Mouse (Mus musculus): Measurements from ENCODE around the gene Myom1. TPM values are rescaled to one million over a fixed set of nuclear protein-coding genes. Genes with fewer than 3 reads are reported as not detected.

Gene Myom1
- polyA plus RNA-seq, 2 experiments, result 29.6 to 33.2 TPM

DNA sequence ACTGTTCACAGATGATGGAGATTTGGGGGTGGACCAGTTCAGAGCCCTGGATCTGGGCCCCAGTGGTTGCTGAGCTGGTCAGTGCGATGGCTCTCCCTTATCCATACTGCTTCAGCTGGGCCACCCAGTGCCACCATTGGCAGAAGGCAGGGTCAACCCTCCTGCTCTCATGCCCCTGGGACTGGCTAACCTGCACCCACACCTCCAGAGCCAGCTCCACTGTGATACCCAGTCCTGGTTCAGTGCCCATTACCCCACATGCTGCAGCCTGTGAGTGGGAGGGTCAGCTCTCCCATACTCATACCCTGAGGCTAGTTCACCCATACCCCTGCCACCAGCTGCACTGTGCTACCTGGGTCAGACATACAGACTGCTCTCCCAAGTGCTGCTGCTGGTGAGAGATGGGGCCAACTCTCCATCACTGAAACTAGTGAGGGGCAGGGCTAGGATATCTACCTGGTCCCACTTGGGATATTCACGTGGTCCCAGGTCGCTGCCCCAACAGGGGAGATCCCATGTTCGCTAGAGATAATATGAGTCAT lies 15.1 kb downstream of the Myom1 start:
- Histone ChIP-seq H3K36me3 (ENCODE audit: control insufficient read depth, insufficient read depth, low read length) (no peaks in the 10 kb centered on the region), H3K4me1 (ENCODE audit: control insufficient read depth, insufficient read depth, low read length) (peaks cover 14% of the 10 kb centered on the region), H3K9ac (ENCODE audit: low read depth, low read length, severe bottlenecking) (no peak overlapping the region), H3K4me2 (replicated peaks; ENCODE audit: low read depth, low read length, severe bottlenecking) (no peak overlapping the region), H3K27me3 (ENCODE audit: control insufficient read depth, insufficient read depth, low read length) (no peaks in the 10 kb centered on the region), H3K4me3 (replicated peaks; ENCODE audit: low read length) (no peak overlapping the region), H3K27ac (replicated peaks; ENCODE audit: low read depth, low read length) (no peak overlapping the region), H3K9me3 (ENCODE audit: control insufficient read depth, low read length) (no peaks in the 10 kb centered on the region)
- no peak for TF ChIP-seq POLR2A (IDR thresholded peaks at IDR 0.05; ENCODE audit: borderline replicate concordance, extremely low read depth, insufficient read depth, insufficient read length)
- DNase-seq (ENCODE audit: low spot score) (no peak), ATAC-seq (ENCODE audit: low FRiP score, low read depth) (no peak)
- WGBS, result 92% methylated on average over 4 of the region's 4 CpGs

GRCm38 (mm10) chr17:71018151-71018550 lies 15.7 kb downstream of the Myom1 start:
- DNase-seq (ENCODE audit: low spot score) (no peak), ATAC-seq (ENCODE audit: low FRiP score, low read depth) (no peak)
- no peak for TF ChIP-seq POLR2A (IDR thresholded peaks at IDR 0.05; ENCODE audit: borderline replicate concordance, extremely low read depth, insufficient read depth, insufficient read length)
- 95% methylated on average over 3 of the region's 3 CpGs for WGBS
- Histone ChIP-seq H3K4me2 (replicated peaks; ENCODE audit: low read depth, low read length, severe bottlenecking) (no peak overlapping the region), H3K9ac (ENCODE audit: low read depth, low read length, severe bottlenecking) (no peak overlapping the region), H3K4me3 (replicated peaks; ENCODE audit: low read length) (no peak overlapping the region), H3K27ac (replicated peaks; ENCODE audit: low read depth, low read length) (no peak overlapping the region), H3K36me3 (ENCODE audit: control insufficient read depth, insufficient read depth, low read length) (no peaks in the 10 kb centered on the region), H3K9me3 (ENCODE audit: control insufficient read depth, low read length) (no peaks in the 10 kb centered on the region), H3K4me1 (ENCODE audit: control insufficient read depth, insufficient read depth, low read length) (peaks cover 16% of the 10 kb centered on the region), H3K27me3 (ENCODE audit: control insufficient read depth, insufficient read depth, low read length) (no peaks in the 10 kb centered on the region)

DNA sequence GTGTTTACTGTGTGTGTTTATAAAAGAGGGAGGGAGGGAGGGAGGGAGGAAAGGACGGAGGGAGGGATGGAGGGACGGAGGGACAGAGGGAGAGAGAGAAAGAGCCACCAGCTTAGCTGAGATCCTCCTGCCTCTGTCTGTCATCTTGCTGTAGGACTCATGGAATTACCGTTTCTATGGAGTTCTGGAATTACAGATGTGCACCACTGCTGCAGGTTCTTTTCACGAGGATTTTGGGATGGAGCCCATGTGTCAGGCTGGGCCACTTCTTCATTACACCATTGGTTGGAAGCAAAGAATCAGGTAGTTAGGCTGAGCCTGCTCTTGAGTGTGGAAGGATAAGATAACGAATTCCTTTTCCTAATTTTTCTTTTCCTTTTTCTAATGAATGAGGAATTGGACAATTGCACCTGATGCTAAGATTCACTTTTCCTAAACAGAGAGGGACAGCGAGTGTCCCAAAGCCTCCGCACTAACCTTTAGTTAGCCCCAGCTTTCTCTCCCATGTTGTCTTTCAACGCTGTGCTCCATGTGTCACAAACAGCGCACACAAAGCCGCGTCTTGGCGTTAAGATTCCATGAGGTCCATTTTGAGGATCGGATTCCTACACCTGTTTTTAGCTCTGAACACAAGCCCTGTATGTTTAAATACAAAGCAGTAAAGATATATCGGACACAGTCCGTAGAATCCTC lies 16.3 kb downstream of the Myom1 start:
- H3K27ac ChIP-seq (replicated peaks; ENCODE audit: low read depth, low read length), result no peak overlapping the region
- no peak overlapping the region for H3K4me2 ChIP-seq (replicated peaks; ENCODE audit: low read depth, low read length, severe bottlenecking)
- 74% methylated on average over 15 of the region's 15 CpGs for WGBS
- no peak for TF ChIP-seq POLR2A (IDR thresholded peaks at IDR 0.05; ENCODE audit: borderline replicate concordance, extremely low read depth, insufficient read depth, insufficient read length)
- peak; percentile 54 for ATAC-seq (ENCODE audit: low FRiP score, low read depth)
- no peak overlapping the region for H3K4me3 ChIP-seq (replicated peaks; ENCODE audit: low read length)
- no peaks in the 10 kb centered on the region for H3K36me3 ChIP-seq (ENCODE audit: control insufficient read depth, insufficient read depth, low read length)
- peak; percentile 37 for DNase-seq (ENCODE audit: low spot score)
- no peak overlapping the region for H3K9ac ChIP-seq (ENCODE audit: low read depth, low read length, severe bottlenecking)
- H3K9me3 ChIP-seq (ENCODE audit: control insufficient read depth, low read length), result no peaks in the 10 kb centered on the region
- peaks cover 16% of the 10 kb centered on the region for H3K4me1 ChIP-seq (ENCODE audit: control insufficient read depth, insufficient read depth, low read length)
- no peaks in the 10 kb centered on the region for H3K27me3 ChIP-seq (ENCODE audit: control insufficient read depth, insufficient read depth, low read length)

DNA sequence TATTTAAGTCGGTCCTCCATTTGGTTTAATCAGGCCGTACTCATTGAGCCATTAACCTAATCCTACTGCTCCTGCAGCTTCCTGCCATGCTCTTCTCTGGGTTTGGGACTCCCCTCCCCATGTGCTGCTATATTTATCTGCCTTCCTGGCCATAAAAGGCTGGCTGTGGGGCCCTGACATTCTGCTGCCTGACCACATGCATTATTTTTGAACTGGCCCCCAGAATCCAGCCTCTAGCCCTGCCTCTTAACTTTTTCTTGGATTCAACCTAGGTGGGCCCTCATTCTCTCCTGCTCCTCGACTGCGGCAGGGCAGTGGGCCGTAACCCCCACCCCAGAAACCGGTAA lies 16.8 kb downstream of the Myom1 start:
- H3K4me2 ChIP-seq (replicated peaks; ENCODE audit: low read depth, low read length, severe bottlenecking), result peak overlapping the region; percentile 15; the same call in 1 of the 2 replicates
- H3K9me3 ChIP-seq (ENCODE audit: control insufficient read depth, low read length), result no peaks in the 10 kb centered on the region
- H3K36me3 ChIP-seq (ENCODE audit: control insufficient read depth, insufficient read depth, low read length), result no peaks in the 10 kb centered on the region
- DNase-seq (ENCODE audit: low spot score) (no peak), ATAC-seq (ENCODE audit: low FRiP score, low read depth) (peak; percentile 74; the same call in 1 of the 2 replicates)
- 19% methylated on average over 6 of the region's 6 CpGs for WGBS
- H3K9ac ChIP-seq (ENCODE audit: low read depth, low read length, severe bottlenecking), result peak overlapping the region; percentile 44
- peak overlapping the region; percentile 58; the same call in 1 of the 2 replicates for H3K27ac ChIP-seq (replicated peaks; ENCODE audit: low read depth, low read length)
- 0 out of 2 replicates have a peak overlapping the region, but pooled peaks have one; percentile 7 for H3K4me3 ChIP-seq (replicated peaks; ENCODE audit: low read length)
- H3K4me1 ChIP-seq (ENCODE audit: control insufficient read depth, insufficient read depth, low read length), result peaks cover 16% of the 10 kb centered on the region
- no peak for TF ChIP-seq POLR2A (IDR thresholded peaks at IDR 0.05; ENCODE audit: borderline replicate concordance, extremely low read depth, insufficient read depth, insufficient read length)
- no peaks in the 10 kb centered on the region for H3K27me3 ChIP-seq (ENCODE audit: control insufficient read depth, insufficient read depth, low read length)

GRCm38 (mm10) chr17:71019860-71020259 lies 17.4 kb downstream of the Myom1 start:
- WGBS, result 55% methylated on average over 9 of the region's 9 CpGs
- H3K4me3 ChIP-seq (replicated peaks; ENCODE audit: low read length), result peak overlapping the region; percentile 7; the same call in 1 of the 2 replicates
- peaks cover 16% of the 10 kb centered on the region for H3K4me1 ChIP-seq (ENCODE audit: control insufficient read depth, insufficient read depth, low read length)
- no peaks in the 10 kb centered on the region for H3K9me3 ChIP-seq (ENCODE audit: control insufficient read depth, low read length)
- H3K4me2 ChIP-seq (replicated peaks; ENCODE audit: low read depth, low read length, severe bottlenecking), result 0 out of 2 replicates have a peak overlapping the region, but pooled peaks have one; percentile 15
- ATAC-seq (ENCODE audit: low FRiP score, low read depth) (no peak), DNase-seq (ENCODE audit: low spot score) (no peak)
- TF ChIP-seq POLR2A (IDR thresholded peaks at IDR 0.05; ENCODE audit: borderline replicate concordance, extremely low read depth, insufficient read depth, insufficient read length), result no peak
- H3K27ac ChIP-seq (replicated peaks; ENCODE audit: low read depth, low read length), result peak overlapping the region; percentile 58; the same call in 1 of the 2 replicates
- H3K9ac ChIP-seq (ENCODE audit: low read depth, low read length, severe bottlenecking), result peak overlapping the region; percentile 44; the same call in 1 of the 2 replicates
- no peaks in the 10 kb centered on the region for H3K27me3 ChIP-seq (ENCODE audit: control insufficient read depth, insufficient read depth, low read length)
- H3K36me3 ChIP-seq (ENCODE audit: control insufficient read depth, insufficient read depth, low read length), result no peaks in the 10 kb centered on the region

Data from limb, embryonic 14.5 days (tissue).